Mouse (Mus musculus) lung, adult 2 months (tissue): ENCODE measurements around the gene Naaa.

Experiments used
- CTCF ChIP-seq: fragments of 200-500 bp; IDR thresholded peaks from 2 replicates; pipeline ENCODE4 v1.5.1; 2011; ENCODE audit warnings: mild to moderate bottlenecking, low read length, control low read depth; ENCODE audit not compliant: insufficient read depth
- POLR2A ChIP-seq: fragments of 200-500 bp; IDR thresholded peaks from 2 replicates; pipeline ENCODE4 v1.6.1; 2011; ENCODE audit warnings: low read depth, mild to moderate bottlenecking, control low read depth, low read length, borderline replicate concordance; ENCODE audit errors: extremely low read depth

DNA sequence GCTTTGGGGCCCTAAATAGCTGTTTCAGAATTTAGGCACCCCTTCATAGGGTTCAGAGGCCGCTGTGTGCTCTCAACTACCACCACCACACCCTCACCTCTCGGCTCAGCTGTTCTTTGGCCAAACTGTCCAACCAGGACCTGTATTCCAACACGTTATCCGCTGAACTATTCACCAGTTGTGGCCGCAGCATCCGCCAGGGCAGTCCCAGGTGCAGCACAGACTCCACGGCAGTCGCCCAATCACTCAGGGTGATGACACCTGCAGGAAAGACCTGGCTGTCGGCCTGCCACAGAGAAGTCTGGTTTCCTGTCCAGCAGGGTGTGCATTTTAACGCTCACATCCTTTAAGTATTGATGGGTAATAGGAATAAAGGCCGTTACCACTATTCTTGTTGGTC lies 47.7 kb downstream of the Naaa start:
- TF ChIP-seq POLR2A, result no peak
- TF ChIP-seq CTCF, result no peak
